Comparison of ENCODE assay signal across 24 mouse cellular contexts in genomic region chr13:36962926-36963325, GRCm38 (mm10).
A peak's percentile ranks its signal among the peaks of the same experiment; 100 is the strongest.
DNase-seq lines count a peak whose midpoint lies in the region; ATAC-seq lines count a peak whose summit lies in the region.
"Had no signal": no experiment of that assay in that cellular context is flagged by ENCODE, and none has a peak within 500 bp of the region (broad histone marks: within the 10 kb centered on the region; RNA-seq: fewer than 3 reads in every experiment).

No protein-coding gene starts in this region.

- peak; percentile 78 for DNase-seq in 3T3-L1 (ENCODE audit: low read depth, low spot score)
- peak; percentile 81 for DNase-seq in Muller cell, postnatal 12 days (ENCODE audit: inconsistent ontology term)
- DNase-seq in adrenal gland, adult 8-10 months = peak; percentile 4
- peak; percentile 12 for DNase-seq in brain, adult 2 months (ENCODE audit: low read depth, low spot score)
- no peak for DNase-seq in thymus, postnatal 25 days
- DNase-seq: cerebellum, adult 18-20 months; cerebellum, postnatal 14 days; gastrocnemius, postnatal 25 days; heart, adult 18-20 months; heart, postnatal 4 days; kidney, adult 11 months; kidney, postnatal 25 days; liver; lung, adult 2 months; lung, postnatal 4 days; thymus, adult 2 months had no signal

- H3K27ac ChIP-seq in kidney, embryonic 15.5 days = no peak overlapping the region
- H3K27ac ChIP-seq: forebrain, embryonic 13.5 days; hindbrain, embryonic 13.5 days; liver, embryonic 14.5 days; midbrain, embryonic 12.5 days had no signal

- H3K9ac ChIP-seq in kidney, embryonic 15.5 days = no peak overlapping the region
- H3K9ac ChIP-seq: forebrain, embryonic 13.5 days; heart, embryonic 12.5 days; hindbrain, embryonic 13.5 days; liver, embryonic 14.5 days; midbrain, embryonic 12.5 days had no signal

- H3K4me2 ChIP-seq in kidney, embryonic 15.5 days = no peak overlapping the region
- H3K4me2 ChIP-seq: forebrain, embryonic 13.5 days; heart, embryonic 12.5 days; hindbrain, embryonic 13.5 days; midbrain, embryonic 12.5 days had no signal

- H3K9me3 ChIP-seq in kidney, embryonic 15.5 days (replicated peaks) = no peaks in the 10 kb centered on the region
- H3K9me3 ChIP-seq: forebrain, embryonic 13.5 days; G1E; heart, embryonic 12.5 days; hindbrain, embryonic 13.5 days; megakaryocyte, embryonic 14.5 days; midbrain, embryonic 12.5 days had no signal

- no peak for ATAC-seq in kidney, embryonic 15.5 days (replicated peaks; ENCODE audit: low FRiP score)
- ATAC-seq: forebrain, embryonic 13.5 days had no signal

- no peaks in the 10 kb centered on the region for H3K36me3 ChIP-seq in kidney, embryonic 15.5 days
- H3K36me3 ChIP-seq: G1E; heart, embryonic 12.5 days; hindbrain, embryonic 13.5 days; midbrain, embryonic 12.5 days had no signal

- no peaks in the 10 kb centered on the region for H3K27me3 ChIP-seq in kidney, embryonic 15.5 days
- H3K27me3 ChIP-seq: forebrain, embryonic 13.5 days; heart, embryonic 12.5 days; hindbrain, embryonic 13.5 days; megakaryocyte, embryonic 14.5 days; midbrain, embryonic 12.5 days had no signal

- no peaks in the 10 kb centered on the region for H3K4me1 ChIP-seq in kidney, embryonic 15.5 days
- H3K4me1 ChIP-seq: forebrain, embryonic 13.5 days; heart, embryonic 12.5 days; midbrain, embryonic 12.5 days had no signal

- H3K4me3 ChIP-seq in kidney, embryonic 15.5 days (replicated peaks) = no peak overlapping the region
- H3K4me3 ChIP-seq: forebrain, embryonic 13.5 days; heart, embryonic 12.5 days; hindbrain, embryonic 13.5 days; midbrain, embryonic 12.5 days had no signal
